Mouse (Mus musculus) left cerebral cortex, postnatal 14 days (tissue): ENCODE data around the gene Btbd2. TPM values are rescaled to one million over a fixed set of nuclear protein-coding genes. Genes with fewer than 3 reads are reported as not detected.
"Not testable (repeated sequence)": the region's sequence is repeated elsewhere in the genome, so short reads cannot be mapped to it uniquely, and the experiment has no call there.

Experiments used
- DNase-seq, 2 experiments: peaks; one replicate each; pipeline ENCODE4 v3.0.0; 2021 to 2022; ENCODE audit warnings: low spot score in 2 of 2, mixed read lengths in 1 of 2
- intact Hi-C: fragments of 180-260 bp; cut with DNase I; formaldehyde crosslinking; loops from one replicate; pipeline ENCODE4 v1.15.1; 2025
- total RNA-seq, 2 experiments: library from RNA; stranded (reverse); gene quantifications; 2 replicates each; pipeline ENCODE4 v1.2.3; 2021

Btbd2 gene
- total RNA-seq, 2 experiments from 2014 or later = 88.3 to 93.5 TPM

DNA sequence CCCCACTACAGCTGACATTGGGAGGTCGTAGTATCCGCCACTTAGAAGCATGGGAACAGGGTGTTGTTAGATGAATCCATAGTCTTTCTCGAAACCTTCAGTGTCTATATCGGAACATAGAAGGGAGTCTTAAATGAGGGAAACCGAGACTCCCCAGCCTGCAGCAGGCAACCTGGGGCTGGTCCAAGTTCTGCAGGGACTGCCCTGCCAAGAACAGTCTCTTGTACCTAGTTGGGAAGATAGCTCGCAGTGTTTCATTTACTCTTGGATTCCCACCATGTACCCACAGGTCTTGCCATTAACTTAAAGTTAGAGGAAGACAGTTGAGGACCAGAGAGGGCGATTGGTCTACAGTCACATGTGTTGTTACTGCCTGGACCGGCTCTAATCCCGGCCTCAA, 36.5 kb downstream of the Btbd2 start:
- intact Hi-C loops = loop anchor here (5.0 kb wide), 1 partner anchor 43 kb away; the partner anchor contains the start of gene Klf16
- DNase-seq = no peak

- no peak for DNase-seq
- intact Hi-C loops = loop anchor here (5.0 kb wide), 1 partner anchor 42 kb away; the partner anchor contains the start of gene Klf16
Observed at GRCm38 (mm10) chr10:80619465-80620244, 37.2 kb downstream of the Btbd2 start.

DNA sequence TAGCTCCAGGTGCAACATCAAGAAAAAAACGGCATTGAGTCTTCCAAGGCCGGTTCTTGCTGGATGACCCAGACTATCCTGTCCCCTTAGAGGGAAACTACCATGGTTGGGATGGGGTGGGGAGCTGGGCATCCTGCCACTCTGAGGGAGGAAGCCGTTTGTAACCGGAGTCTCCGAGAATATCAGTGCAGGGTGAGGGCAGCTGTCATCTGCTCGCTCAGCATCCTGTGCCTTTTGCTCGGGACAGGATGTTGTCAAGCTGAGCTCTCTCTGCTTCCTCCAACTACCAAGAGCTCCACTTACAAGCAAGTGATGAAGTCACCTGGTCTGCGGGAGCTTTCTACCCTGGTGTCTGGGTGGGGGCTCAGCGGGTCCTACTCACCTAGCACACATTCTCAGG, 38.7 kb downstream of the Btbd2 start:
- intact Hi-C loops = no loop called here
- DNase-seq = no peak

DNA sequence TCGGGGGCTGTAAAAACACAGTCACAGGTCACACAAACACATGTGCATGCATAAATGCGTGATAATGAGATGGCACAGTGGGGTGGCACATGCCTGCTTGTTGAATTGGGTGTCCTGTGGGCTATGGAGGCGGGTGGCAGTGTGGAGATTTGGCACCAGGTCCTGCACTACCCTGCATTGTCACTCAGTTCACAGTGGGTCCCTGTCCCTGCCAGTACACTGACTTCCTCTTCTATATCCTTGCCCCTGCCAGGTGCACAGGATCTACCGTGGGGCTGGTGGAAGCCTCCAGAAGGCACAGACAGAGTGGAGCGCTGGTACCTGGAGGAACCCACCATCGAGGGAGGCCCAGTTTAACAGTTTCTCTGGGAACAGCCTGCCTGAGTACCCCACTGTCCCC, 42.5 kb downstream of the Btbd2 start:
- no peak for DNase-seq
- intact Hi-C loops = no loop called here

- intact Hi-C loops = no loop called here
- DNase-seq = no peak
Observed at GRCm38 (mm10) chr10:80613821-80614220, 43.0 kb downstream of the Btbd2 start.

- intact Hi-C loops = no loop called here
- DNase-seq = no peak
Observed at GRCm38 (mm10) chr10:80611905-80612304, 45.0 kb downstream of the Btbd2 start.

DNA sequence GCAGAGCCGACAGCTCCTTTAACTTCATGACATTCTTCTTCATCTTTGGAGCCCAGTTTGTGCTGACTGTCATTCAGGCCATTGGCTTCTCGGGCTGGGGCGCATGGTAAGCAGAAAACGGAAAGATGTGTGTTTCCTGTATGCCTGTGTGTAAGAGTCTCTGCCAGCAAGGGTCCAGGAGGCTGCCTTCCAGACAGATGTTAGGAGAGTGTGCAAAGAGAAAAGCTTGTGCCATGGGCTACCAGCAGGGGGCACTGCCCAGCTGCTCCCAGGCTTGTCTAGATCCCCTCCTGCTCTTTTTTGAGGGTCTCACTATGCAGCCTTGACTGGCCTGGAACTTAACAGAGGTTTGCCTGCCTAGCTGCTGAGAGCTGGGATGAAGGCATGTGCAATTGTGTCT, 45.8 kb downstream of the Btbd2 start:
- DNase-seq = peak in 1 of 2 experiments; percentile 45
- intact Hi-C loops = no loop called here

GRCm38 (mm10) chr10:80610116-80610785, 46.6 kb downstream of the Btbd2 start:
- no peak for DNase-seq
- intact Hi-C loops = no loop called here

DNA sequence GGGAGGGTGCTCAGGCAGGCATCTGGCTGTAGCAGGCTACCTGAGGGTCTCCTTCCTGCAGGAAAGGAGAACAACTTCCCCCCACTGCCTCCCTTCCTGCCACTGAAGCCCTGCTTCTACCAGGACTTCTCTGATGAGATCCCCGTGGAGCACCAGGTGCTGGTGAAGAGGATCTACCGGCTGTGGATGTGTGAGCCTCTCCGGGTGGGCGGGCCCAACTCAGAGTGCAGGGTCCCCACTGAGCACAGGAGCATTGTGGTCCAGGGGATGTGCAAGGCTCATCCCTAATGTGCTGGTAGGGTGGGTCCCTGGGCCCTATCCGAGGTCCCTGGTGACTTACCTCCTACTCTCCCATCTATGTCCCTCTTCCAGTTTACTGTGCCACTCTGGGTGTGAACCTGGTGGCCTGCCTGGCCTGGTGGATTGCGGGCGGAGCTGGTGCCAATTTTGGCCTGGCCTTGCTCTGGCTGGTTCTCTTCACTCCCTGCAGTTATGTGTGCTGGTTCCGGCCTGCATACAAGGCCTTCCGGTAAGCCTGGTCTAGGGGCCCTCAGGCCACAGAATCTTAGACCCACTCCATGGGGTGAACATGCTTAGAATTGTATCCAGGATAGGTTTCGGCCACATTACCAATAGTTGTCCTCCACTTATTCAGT, 47.5 kb downstream of the Btbd2 start:
- no peak for DNase-seq
- intact Hi-C loops = no loop called here

DNA sequence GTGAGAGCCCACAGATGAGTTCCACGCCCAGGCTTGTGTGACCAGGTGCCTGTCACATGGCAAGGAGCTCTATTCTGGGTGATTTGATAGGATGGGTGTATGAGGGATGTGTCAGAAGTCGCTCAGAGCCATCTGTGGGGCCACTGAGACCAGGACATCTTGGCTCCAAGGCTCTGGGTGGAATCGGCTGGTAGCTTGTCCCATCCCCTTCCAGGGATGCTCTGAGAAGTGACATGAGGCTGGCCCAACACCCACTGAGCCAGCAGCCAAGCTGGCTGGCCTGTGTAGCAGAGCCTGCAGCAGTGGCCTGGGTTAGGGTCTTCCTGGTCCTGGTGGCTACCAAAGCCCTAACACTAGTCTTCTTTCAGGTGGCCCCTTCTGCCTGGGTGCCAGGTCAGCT, 48.4 kb downstream of the Btbd2 start:
- intact Hi-C loops = no loop called here
- no peak for DNase-seq

DNA sequence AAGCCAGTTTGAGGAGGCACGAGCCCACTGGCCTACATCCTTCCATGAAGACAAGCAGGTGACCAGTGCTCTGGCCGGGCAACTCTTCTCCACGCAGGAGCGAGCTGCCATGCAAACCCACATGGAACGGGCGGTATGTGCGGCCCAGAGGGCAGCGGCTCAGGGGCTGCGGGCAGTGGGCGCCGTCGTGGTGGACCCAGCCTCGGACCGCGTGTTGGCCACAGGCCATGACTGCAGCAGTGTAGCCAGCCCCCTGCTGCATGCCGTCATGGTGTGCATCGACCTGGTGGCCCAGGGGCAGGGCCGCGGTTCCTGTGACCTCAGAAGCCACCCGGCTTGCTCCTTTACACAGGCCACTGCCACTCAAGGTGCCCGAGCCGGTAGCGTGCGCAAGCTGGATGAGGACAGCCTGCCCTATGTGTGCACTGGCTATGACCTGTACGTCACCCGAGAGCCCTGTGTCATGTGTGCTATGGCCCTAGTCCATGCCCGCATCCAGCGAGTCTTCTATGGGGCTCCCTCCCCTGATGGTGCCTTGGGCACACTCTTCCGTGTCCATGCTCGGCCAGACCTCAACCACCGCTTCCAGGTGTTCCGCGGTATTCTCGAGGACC, 50.0 kb downstream of the Btbd2 start:
- DNase-seq = no peak
- intact Hi-C loops = no loop called here

DNA sequence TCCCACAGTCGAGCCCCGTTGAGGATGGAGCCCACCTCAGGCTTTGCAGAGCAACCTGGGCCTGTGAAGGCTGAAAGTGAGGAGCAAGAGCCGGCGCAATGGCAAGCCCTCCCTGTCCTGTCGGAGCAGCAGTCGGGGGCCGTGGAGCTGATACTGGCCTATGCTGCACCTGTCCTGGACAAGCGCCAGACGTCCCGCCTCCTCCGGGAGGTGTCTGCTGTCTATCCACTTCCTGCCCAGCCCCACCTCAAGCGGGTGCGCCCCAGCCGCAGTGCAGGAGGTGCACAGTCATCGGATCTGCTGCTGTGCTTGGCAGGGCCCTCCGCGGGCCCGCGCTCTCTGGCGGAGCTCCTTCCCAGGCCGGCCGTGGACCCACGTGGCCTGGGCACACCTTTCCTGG, 50.6 kb downstream of the Btbd2 start:
- no peak for DNase-seq

DNA sequence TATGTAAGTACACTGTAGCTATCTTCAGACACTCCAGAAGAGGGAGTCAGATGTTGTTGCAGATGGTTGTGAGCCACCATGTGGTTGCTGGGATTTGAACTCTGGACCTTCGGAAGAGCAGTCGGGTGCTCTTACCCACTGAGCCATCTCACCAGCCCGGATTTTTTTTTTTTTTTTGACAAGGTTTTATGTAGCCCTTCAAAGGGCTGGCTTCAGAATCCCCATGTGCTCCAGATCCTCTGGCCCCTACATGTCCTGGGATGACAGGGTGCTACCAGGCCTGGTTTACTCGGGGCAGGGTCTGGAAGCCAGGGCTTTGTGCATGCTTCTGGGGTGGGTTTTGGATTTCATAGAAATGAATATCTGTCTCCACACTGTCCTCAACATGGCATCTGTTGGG, 51.1 kb downstream of the Btbd2 start, which contains the start of gene Gm49322:
TSS of gene Gm49322 (plus strand) at position 301 of the 400 bp plus-strand sequence.
- intact Hi-C loops, DNase-seq: not testable (repeated sequence)

More for the DNA sequence above, 50.6 kb downstream of the Btbd2 start:
- intact Hi-C loops = no loop called here

DNA sequence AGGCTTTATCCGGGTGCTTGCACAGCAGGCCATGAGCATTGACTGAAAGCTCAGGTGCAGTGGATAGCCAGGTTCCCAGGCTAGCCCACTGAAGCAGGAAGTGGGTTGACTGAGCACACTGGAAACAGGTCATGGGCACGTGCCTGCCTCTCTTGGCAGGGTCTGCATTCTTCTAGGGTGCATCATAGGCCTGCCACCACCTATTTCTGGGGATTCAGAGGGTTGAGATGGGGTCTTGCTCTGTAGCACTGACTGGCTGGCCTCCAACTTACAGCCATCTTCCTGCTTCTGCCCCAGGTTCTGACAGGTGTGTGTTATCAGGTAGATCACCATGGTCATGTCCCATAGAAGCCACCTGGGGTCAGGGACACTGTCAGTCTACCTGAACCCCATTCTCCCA, 51.9 kb downstream of the Btbd2 start:
- intact Hi-C loops = no loop called here
- no peak for DNase-seq

- no peak for DNase-seq
- intact Hi-C loops = no loop called here
Observed at GRCm38 (mm10) chr10:80604001-80604509, 52.8 kb downstream of the Btbd2 start.

DNA sequence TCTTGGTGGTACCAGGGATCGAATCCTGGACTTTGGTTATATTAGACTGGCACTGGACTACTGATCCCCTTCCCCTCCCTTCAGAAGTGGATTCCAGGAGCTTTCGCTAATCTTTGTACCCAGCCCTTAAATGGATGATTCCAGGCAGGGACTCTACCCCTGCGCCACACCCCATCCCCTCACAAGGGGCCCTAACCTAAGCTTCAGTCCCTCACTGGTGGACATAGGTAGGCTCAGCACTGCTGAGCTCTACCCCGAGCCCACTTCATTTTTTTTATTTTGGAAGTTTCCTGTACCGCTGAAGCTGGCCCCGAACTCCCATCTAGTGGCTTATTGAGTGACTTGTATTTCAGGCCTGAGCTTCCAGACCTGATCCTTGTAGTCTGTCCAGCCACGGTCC, 53.5 kb downstream of the Btbd2 start:
- no peak for DNase-seq
- intact Hi-C loops = no loop called here

DNA sequence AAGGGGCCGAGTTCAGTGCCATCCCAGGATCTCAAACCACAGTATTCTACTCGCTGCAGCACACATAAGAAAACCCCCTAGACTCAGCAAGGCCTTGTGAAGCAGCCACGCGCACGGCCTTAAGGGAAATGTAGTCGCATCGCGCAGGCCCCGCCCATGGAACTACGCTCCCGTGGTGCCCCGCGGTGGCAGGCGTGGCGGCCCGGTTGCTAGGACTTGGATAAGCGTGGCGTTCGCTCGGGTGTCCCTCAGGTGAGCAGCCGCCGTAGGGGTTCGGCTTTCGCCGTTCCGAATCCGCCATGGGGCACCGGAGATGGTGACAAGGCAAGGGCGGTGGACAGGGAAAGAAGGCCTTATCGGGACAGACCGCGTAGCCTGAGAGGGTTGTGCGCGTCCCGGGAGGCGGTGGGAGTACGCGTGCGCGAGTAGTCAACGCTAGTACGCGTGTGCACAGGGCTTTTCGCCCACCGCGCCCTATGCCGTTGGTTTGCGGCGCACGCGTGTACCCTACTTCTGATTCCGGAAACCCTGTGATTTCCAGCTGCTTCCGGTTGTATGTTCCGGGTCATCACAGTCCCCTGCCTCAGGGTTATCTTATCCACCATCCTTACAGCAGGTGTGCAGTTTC, 54.1 kb downstream of the Btbd2 start, which contains the start of the genes Scamp4 and Adat3:
TSS of gene Scamp4 (plus strand) at position 175 of the 628 bp plus-strand sequence.
TSS of gene Adat3 (plus strand) at position 183 of the 628 bp plus-strand sequence.
- intact Hi-C loops = no loop called here

DNA sequence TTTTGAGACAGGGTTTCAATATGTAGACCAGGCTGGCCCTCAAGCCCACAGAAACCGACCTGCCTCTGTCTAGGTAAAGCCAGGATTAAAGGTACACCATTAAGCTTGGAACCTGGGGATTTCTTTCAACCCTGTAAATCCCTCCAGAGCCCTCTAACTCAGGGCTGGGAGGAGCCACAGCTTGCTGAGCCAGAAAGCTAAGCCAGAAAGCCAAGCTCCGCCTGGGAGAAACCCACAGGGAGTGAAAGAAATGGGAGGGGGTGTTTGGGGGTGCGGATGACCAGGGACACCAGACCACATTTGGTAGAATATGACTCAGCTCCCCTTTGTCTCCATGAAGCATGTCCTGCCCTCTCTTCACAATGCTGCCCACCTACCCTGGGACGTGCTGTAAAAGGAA, 60.6 kb downstream of the Btbd2 start:
- DNase-seq = no peak
- intact Hi-C loops = no loop called here

More for the DNA sequence above, 54.1 kb downstream of the Btbd2 start, which contains the start of the genes Scamp4 and Adat3:
- DNase-seq = peak; percentile 95 to 97
